Mouse (Mus musculus) B cell, adult 67 days (primary cell): ENCODE data around the gene Tspan31. TPM values are rescaled to one million over a fixed set of nuclear protein-coding genes. Genes with fewer than 3 reads are reported as not detected.

Source experiments
- total RNA-seq, 2 experiments: library from RNA; stranded (reverse); gene quantifications; 4 replicates each; pipeline ENCODE4 v1.2.4; 2023

The Tspan31 gene
- 10 to 100 TPM; 18.8 to 26.9 TPM for total RNA-seq

DNA sequence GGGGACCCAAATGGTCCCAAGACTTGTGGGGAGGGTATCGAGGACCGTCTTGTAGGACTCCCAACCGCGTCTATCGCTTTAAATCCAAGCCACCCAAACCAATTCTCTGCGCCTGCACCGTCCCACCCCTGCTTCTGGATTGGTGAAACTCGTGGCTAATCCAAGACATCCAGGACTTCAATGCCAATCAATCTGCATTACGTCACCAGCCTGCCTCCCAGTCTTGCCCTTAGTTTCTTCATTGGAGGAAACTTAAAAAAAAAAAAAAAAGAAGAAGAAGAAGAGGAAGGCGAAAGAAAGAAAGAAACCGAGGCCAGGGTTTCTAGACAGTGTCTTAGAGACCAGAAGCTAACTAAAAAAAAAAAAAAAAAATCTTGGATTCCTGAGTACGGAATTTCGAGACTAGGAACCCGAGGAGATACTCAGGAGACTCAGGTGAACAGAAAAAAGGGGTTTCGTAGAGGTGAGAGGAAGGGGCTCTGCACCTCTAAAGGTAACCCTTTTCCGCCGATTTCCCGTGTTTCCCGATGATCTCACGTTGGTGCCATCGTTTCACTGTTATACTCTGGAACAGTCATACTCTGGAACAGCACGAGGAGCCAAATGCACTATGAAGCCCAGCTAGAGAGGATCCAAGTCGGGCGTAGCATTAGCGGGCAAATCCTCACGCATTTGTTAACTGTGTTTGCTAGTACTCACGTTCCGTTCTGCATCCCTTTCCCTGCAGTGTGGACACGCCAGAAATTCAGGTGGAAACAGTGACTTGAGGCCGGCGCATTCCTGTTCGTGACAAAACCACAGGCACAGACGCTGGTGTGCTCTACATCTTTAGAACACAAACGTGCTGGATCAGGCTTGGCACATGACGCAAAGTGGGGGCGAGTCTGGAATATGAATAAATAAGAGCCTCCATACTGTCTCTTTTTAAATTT is at the start of gene Tspan31:
Gene Tspan31 (minus strand): TSS at position 75 of the 932 bp plus-strand sequence.

DNA sequence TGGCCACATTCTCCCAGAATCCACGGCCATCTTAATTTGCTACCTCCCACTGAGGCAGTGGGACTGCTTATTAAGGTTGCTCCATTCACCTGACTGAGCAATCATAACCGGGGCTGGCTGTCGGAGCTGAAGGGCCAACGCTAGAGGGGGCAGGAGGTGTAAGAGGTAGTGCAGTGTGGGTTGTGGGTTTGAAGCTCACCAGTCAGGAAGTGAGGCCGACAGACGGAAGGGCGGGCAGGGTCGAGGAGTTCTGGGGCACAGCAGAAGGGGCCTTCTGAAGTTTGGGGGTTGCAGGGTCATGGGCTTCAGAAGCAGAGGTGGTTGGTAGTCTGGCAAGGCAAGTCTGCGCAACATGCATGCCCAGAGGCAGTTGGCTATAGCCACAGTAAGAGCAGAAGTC is 5.0 kb upstream of the Tspan31 start, which contains the start of gene Agap2:
Gene Agap2 (plus strand): TSS at position 205 of the 400 bp plus-strand sequence.

DNA sequence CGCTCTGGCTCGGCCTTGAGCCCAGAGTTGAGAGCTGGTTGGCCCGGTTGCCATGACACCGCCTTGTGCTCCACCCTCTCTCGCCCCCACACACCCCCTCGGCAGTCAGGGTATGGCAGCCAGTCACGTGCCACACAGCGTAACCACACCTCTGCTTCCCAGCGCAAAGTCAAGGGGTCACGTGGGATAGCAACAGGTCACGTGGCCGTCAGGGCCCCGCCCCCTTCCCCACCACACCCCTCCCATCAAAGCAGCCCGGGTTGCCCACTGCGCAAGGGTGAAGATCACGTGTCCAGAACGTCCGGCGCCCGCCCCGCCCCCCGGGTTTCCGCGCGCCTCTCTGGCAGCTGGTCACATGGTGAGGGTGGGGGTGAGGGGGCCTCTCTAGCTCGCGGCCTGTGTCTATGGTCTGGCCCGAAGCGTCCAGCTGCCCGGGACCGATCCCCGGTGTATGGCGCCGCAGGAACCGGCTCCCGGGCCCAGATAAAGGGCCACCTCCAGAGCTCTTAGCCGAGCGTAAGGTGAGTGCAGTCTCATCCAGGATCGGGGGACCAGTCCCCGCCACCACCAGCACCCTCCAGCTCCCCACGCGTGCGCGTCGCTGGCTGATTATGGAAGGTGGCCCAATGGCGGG is 6.7 kb downstream of the Tspan31 start, which contains the start of gene Cdk4:
Gene Cdk4 (plus strand): TSS at position 296 of the 634 bp plus-strand sequence.

GRCm38 (mm10) chr10:127059968-127060916 is 9.8 kb downstream of the Tspan31 start, which contains the start of gene March9:
March9 (minus strand) TSS chr10:127060184.

DNA sequence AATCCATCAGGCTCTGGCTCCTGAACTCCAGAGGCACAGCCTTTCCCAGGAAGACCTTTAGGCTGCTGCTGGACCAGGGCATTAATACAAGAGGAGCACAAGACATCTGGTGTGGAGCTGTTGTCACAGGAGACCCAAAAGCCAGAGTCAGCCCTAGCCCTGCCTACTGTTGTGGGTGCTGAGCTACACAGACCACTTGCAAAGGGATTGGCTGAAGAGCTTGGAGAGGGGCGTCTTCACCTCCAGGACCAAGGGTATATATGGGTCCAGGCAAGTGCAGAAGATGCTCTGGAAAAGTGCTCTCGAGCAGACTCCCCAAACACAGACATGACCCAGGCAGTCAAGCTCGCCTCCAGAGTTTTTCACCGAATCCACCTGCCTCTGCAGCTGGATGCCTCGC is 22.1 kb downstream of the Tspan31 start, which contains the start of gene Cyp27b1:
Gene Cyp27b1 (plus strand): TSS at position 297 of the 400 bp plus-strand sequence.

GRCm38 (mm10) chr10:127041274-127041766 is 28.7 kb downstream of the Tspan31 start, which contains the start of the genes Mettl1 and Eef1akmt3:
Mettl1 (plus strand) TSS chr10:127041414.
Eef1akmt3 (minus strand) TSS chr10:127041513.

GRCm38 (mm10) chr10:127030336-127031296 is 39.4 kb downstream of the Tspan31 start, which contains the start of gene Tsfm:
Tsfm (minus strand) TSS chr10:127030840.

Other genes starting within 250 kb of the Tspan31 start
- gene Atp23, start 168.9 kb downstream of the Tspan31 start, total RNA-seq: 10 to 100 TPM in 1 of 2 experiments, 1 to 10 TPM in 1; 8.9 to 11.7 TPM
- 10 to 100 TPM; 60.3 to 62.6 TPM for gene Ctdsp2, start 91.5 kb downstream of the Tspan31 start, total RNA-seq
- 1 to 10 TPM in 1 of 2 experiments, under 1 TPM in 1; 0.67 to 1.2 TPM for gene Avil, start 69.6 kb downstream of the Tspan31 start, total RNA-seq
- gene Tsfm, start 39.4 kb downstream of the Tspan31 start, total RNA-seq: 10 to 100 TPM; 20.4 to 24.3 TPM
- gene Mettl1, start 28.9 kb downstream of the Tspan31 start, total RNA-seq: 10 to 100 TPM; 17.7 to 23.5 TPM
- gene Eef1akmt3, start 28.8 kb downstream of the Tspan31 start, total RNA-seq: under 1 TPM in 1 of 2 experiments, not detected in 1; 0.20 TPM
- under 1 TPM; 0.49 to 0.74 TPM for gene Cyp27b1, start 22.0 kb downstream of the Tspan31 start, total RNA-seq
- 1 to 10 TPM; 3.4 to 3.8 TPM for gene March9, start 10.1 kb downstream of the Tspan31 start, total RNA-seq
- gene Cdk4, start 6.7 kb downstream of the Tspan31 start, total RNA-seq: 100 to 1,000 TPM; 130 to 144 TPM
- gene Agap2, start 5.0 kb upstream of the Tspan31 start, total RNA-seq: 100 to 1,000 TPM in 1 of 2 experiments, 10 to 100 TPM in 1; 96.1 to 101 TPM
- gene Os9, start 50.9 kb upstream of the Tspan31 start, total RNA-seq: 10 to 100 TPM; 79.7 to 83.4 TPM
- 100 to 1,000 TPM; 434 to 483 TPM for gene B4galnt1, start 95.0 kb upstream of the Tspan31 start, total RNA-seq
- gene Slc26a10, start 110.4 kb upstream of the Tspan31 start, total RNA-seq: not detected
- gene Arhgef25, start 119.8 kb upstream of the Tspan31 start, total RNA-seq: 1 to 10 TPM in 1 of 2 experiments, not detected in 1; 1.1 TPM
- 10 to 100 TPM; 53.3 to 57.1 TPM for gene Dtx3, start 125.5 kb upstream of the Tspan31 start, total RNA-seq
- gene Pip4k2c, start 141.3 kb upstream of the Tspan31 start, total RNA-seq: 10 to 100 TPM; 58.1 to 60.8 TPM
- under 1 TPM; 0.23 to 0.53 TPM for gene Kif5a, start 193.1 kb upstream of the Tspan31 start, total RNA-seq
- 100 to 1,000 TPM; 116 to 118 TPM for gene Dctn2, start 196.1 kb upstream of the Tspan31 start, total RNA-seq
- 100 to 1,000 TPM; 106 to 117 TPM for gene Mbd6, start 218.8 kb upstream of the Tspan31 start, total RNA-seq
- 10 to 100 TPM; 48.7 to 68.6 TPM for gene Mars, start 241.5 kb upstream of the Tspan31 start, total RNA-seq